Mouse (Mus musculus) heart, embryonic 16.5 days (tissue): ENCODE data around the gene Arhgef6. TPM values are rescaled to one million over a fixed set of nuclear protein-coding genes. Genes with fewer than 3 reads are reported as not detected.

Experiments
- ATAC-seq: fragments of 200-750 bp; cut with Nextera tagmentation; replicated peaks from 2 replicates; pipeline ENCODE4 v1.8.0; 2017; ENCODE audit warnings: moderate number of reproducible peaks; ENCODE audit not compliant: insufficient read depth, low FRiP score; ENCODE audit errors: extremely low read depth
- H3K27ac ChIP-seq: fragments of 300-500 bp; sonication (generic); 2 replicates; pipeline ENCODE4 v1.5.1; 2014; ENCODE audit warnings: mild to moderate bottlenecking, low read length, control low read depth, moderate library complexity
- H3K27me3 ChIP-seq: fragments of 300-500 bp; sonication (generic); 2 replicates; pipeline ENCODE4 v1.6.1; 2014; ENCODE audit warnings: low read length, mixed read lengths; ENCODE audit not compliant: control insufficient read depth, insufficient read depth
- H3K36me3 ChIP-seq: fragments of 300-500 bp; sonication (generic); 2 replicates; pipeline ENCODE4 v1.6.1; 2014; ENCODE audit not compliant: control insufficient read depth, insufficient read depth
- H3K4me1 ChIP-seq: fragments of 300-500 bp; sonication (generic); 2 replicates; pipeline ENCODE4 v1.6.1; 2014; ENCODE audit warnings: low read length, mixed read lengths; ENCODE audit not compliant: control insufficient read depth, insufficient read depth
- H3K4me2 ChIP-seq: fragments of 300-500 bp; sonication (generic); 2 replicates; pipeline ENCODE4 v1.6.1; 2014; ENCODE audit warnings: low read depth, mild to moderate bottlenecking, control low read depth, low read length
- H3K4me3 ChIP-seq: fragments of 300-500 bp; sonication (generic); 2 replicates; pipeline ENCODE4 v1.5.1; 2014; ENCODE audit warnings: mild to moderate bottlenecking, control low read depth, low read length
- H3K9ac ChIP-seq: fragments of 300-500 bp; sonication (generic); 2 replicates; pipeline ENCODE4 v1.6.1; 2014; ENCODE audit warnings: low read length, control low read depth
- H3K9me3 ChIP-seq: fragments of 300-500 bp; sonication (generic); replicated peaks from 2 replicates; pipeline ENCODE4 v1.6.1; 2016; ENCODE audit warnings: low read length; ENCODE audit not compliant: control insufficient read depth
- WGBS: fragments of 180-500 bp; shearing (Covaris S2); extraction: QIAGEN DNeasy Blood & Tissue Kit; methylation state at CpG from one replicate; pipeline ENCODE4 v1.1.7; 2014; 5-methylcytosine and 5-hydroxymethylcytosine counted together
- polyA plus RNA-seq: library from polyadenylated mRNA; unstranded; fragments of >200 nt; fragmentation: Nextera tagmentation; extraction: Ambion mirVana; gene quantifications from 2 replicates; pipeline ENCODE4 v1.2.1, GENCODE M21; 2015

Gene Arhgef6
- polyA plus RNA-seq, 1 experiment from 2014 or later = 44.2 TPM

DNA sequence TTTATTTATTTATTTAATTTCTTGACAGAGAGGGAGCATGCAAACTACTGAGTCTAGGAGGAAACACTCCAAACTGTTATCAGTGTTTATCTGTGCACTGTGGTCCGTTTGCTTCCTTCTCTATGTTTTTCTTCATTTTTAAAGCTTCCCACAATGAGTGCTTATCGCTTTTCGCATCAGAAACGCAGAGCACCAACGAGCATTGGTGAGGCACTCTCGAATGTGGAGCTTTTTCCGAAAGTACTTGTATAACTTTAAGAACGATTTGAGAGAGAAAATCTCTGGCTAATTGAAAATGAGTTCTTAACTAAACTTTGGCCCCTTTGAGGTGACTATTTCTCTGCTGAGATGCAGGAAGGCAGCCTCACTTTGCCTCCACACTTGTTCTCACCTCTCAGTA is 151.2 kb downstream of the Arhgef6 start:
- Histone ChIP-seq H3K9ac (no peak overlapping the region), H3K4me1 (no peaks in the 10 kb centered on the region; the same call in 1 of the 2 replicates), H3K9me3 (no peaks in the 10 kb centered on the region), H3K27ac (no peak overlapping the region), H3K4me2 (no peak overlapping the region), H3K4me3 (no peak overlapping the region), H3K36me3 (no peaks in the 10 kb centered on the region), H3K27me3 (no peaks in the 10 kb centered on the region)
- ATAC-seq = no peak
- 67% methylated on average over 8 of the region's 8 CpGs for WGBS

DNA sequence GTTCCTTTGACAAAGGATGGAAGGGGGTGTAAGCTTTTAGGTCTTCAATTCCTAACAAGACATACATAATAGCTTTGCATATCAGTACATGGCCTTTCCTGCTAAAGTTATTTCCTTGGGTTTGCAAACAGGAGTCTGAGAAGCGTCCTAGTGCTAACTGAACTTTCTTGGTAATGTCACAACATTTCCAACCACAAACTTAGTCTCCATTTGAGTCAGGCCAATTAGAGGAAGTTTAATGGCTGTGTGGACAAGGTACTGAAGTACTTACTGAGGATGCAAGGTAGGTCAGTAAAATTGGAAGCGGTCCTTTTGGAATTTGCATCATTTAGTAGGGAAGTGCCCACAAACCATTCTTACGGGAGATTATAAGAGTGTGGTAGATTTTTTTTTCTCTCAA is 155.2 kb downstream of the Arhgef6 start:
- no peak overlapping the region for H3K4me2 ChIP-seq
- 80% methylated on average over 3 of the region's 3 CpGs for WGBS
- H3K27ac ChIP-seq = no peak overlapping the region
- H3K9ac ChIP-seq = no peak overlapping the region
- H3K27me3 ChIP-seq = no peaks in the 10 kb centered on the region
- no peaks in the 10 kb centered on the region for H3K9me3 ChIP-seq
- no peaks in the 10 kb centered on the region for H3K36me3 ChIP-seq
- no peak for ATAC-seq
- H3K4me1 ChIP-seq = no peaks in the 10 kb centered on the region; the same call in 1 of the 2 replicates
- no peak overlapping the region for H3K4me3 ChIP-seq

DNA sequence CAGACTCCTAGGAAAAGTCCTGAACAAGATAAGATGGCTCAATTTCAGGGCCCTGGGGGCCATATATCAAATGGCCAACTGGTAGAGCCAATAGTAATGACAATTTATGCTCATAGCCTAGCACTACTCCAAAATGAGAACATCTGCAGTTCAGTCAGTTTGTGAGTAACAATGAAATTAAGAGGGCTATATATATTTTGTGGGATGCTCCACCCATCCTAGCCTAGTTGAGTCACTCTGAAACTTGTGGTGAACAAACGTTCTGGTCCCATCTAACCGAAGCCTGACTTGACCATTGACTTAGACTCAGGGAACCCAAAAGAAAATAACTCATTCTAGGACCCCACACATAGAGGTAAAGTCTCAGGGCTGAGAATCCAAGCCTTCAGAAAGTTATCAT is 156.1 kb downstream of the Arhgef6 start:
- H3K4me3 ChIP-seq = no peak overlapping the region
- 89% methylated on average over 2 of the region's 2 CpGs for WGBS
- no peaks in the 10 kb centered on the region for H3K9me3 ChIP-seq
- no peak for ATAC-seq
- no peak overlapping the region for H3K9ac ChIP-seq
- no peaks in the 10 kb centered on the region; the same call in 1 of the 2 replicates for H3K4me1 ChIP-seq
- no peak overlapping the region for H3K4me2 ChIP-seq
- no peaks in the 10 kb centered on the region for H3K27me3 ChIP-seq
- H3K36me3 ChIP-seq = no peaks in the 10 kb centered on the region
- no peak overlapping the region for H3K27ac ChIP-seq

Other genes with a start within 250 kb of the Arhgef6 start
- gene Cd40lg, start 126.6 kb downstream of the Arhgef6 start, polyA plus RNA-seq = not detected in 2 replicates
- gene Rbmx, start 54.3 kb upstream of the Arhgef6 start, polyA plus RNA-seq = 83.0 and 87.3 TPM in 2 replicates
- not detected in 2 replicates for gene Gm364, start 70.4 kb upstream of the Arhgef6 start, polyA plus RNA-seq
- not detected in 2 replicates for gene Gpr101, start 165.0 kb upstream of the Arhgef6 start, polyA plus RNA-seq